Mouse (Mus musculus): Measurements from ENCODE around the gene Gm15557.

GRCm38 (mm10) chr2:155928711-155929345 is 11.7 kb upstream of the Gm15557 start:
- no peak for TF ChIP-seq POLR2A (IDR thresholded peaks at IDR 0.05; ENCODE audit: borderline replicate concordance, extremely low read depth, low read depth, low read length)
- TF ChIP-seq CTCF (IDR thresholded peaks at IDR 0.05; ENCODE audit: insufficient read depth, low read length), result no peak
